Mouse (Mus musculus) cerebral cortex, adult 2 months (tissue): ENCODE results near the gene Pepd.

Experiments
- WGBS: fragments of 180-500 bp; shearing (Covaris S2); methylation state at CpG from one replicate; pipeline ENCODE4 v1.1.7; 2018; 5-methylcytosine and 5-hydroxymethylcytosine counted together

Gene Pepd

GRCm38 (mm10) chr7:34911919-34912897 lies at the start of gene Pepd:
Gene Pepd, plus strand, starts transcription at chr7:34912379.
- WGBS, result 7% methylated on average over 44 of the region's 44 CpGs

DNA sequence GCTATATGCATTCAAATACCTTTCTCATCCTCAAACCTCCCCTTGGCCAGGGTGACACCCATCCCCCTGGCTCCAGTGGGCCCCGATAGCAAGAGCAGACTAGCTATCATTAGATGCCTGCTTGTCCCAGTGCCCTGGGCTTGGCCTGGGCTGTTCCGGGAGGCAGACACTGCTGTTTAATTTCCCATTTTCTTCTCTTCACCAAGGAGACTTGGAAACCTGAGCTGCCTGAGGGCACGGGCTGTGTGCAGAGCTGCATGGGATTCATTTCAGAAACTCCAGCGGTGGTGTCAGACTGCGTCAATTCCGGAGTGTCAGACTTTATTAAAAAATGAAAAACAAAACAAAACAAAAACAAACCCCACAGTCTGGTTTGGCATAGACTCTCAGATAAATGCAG lies 44.9 kb upstream of the Pepd start:
- WGBS, result 77% methylated on average over 6 of the region's 6 CpGs

DNA sequence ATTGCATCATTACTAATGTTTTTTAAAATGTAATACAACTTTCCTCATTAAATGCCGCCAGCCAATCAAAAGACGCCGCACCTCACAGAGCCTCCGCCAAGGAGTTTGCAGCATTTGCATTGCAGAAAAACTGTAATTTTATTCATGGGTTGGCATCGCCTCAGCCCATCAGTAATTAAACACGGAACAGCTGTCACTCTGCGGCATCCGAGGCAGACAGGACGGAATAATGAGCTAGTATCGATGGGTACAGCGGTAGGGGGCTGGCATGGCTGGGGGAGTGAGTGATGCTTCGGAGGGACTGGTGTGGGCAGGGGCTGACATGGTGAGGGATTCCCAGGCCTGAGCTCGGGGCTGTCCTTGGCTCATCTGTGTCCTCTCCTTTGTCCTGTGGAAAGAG lies 42.5 kb upstream of the Pepd start:
- 25% methylated on average over 13 of the region's 13 CpGs for WGBS

- 70% methylated on average over 7 of the region's 7 CpGs for WGBS
Measured at GRCm38 (mm10) chr7:34876787-34877186, 35.4 kb upstream of the Pepd start.

DNA sequence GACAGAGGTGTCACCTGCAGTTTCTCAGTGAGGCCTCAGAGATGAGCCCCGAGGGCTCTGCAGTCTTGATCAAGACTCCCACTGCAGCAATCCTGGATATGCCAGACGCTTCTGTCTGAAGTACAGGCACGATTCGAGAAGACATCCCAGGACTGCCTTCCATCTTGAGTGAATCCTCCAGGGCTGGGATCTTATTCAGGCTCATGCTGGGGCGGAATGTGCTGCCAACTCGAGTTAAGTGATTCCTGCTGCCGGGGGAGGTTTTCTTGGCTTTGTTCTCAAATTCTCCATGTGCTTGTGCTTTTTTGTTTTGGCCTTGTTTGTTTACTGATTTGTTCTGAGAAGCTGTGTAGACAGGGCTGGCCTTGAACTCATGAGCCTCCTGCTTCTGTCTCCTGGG lies 34.4 kb upstream of the Pepd start:
- WGBS, result 34% methylated on average over 7 of the region's 7 CpGs

GRCm38 (mm10) chr7:34888441-34888840 lies 23.7 kb upstream of the Pepd start:
- WGBS, result 81% methylated on average over 6 of the region's 6 CpGs

GRCm38 (mm10) chr7:34888891-34889290 lies 23.3 kb upstream of the Pepd start:
- 52% methylated on average over 12 of the region's 12 CpGs for WGBS

DNA sequence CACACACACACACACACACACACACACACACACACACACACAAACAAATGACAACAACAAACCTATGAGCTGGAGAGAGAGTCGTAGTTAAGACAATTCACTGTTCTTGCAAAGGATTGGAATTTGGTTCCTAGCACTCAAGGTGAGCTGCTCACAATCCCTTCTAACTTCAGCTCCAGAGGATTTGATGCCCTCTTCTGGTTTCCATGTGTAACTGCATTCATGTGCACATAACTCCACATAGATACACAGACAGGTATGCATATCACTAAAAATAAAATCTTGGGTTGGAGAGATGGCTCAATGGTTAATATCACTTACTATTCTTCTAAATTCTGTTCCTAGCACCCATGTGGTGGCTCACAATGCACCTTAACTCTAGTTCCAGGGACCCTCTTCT lies 19.3 kb upstream of the Pepd start:
- 96% methylated on average over 1 of the region's 1 CpGs for WGBS

- 69% methylated on average over 4 of the region's 4 CpGs for WGBS
Measured at GRCm38 (mm10) chr7:34896461-34896860, 15.7 kb upstream of the Pepd start.

GRCm38 (mm10) chr7:34897058-34897457 lies 15.1 kb upstream of the Pepd start:
- 12% methylated on average over 1 of the region's 1 CpGs for WGBS

DNA sequence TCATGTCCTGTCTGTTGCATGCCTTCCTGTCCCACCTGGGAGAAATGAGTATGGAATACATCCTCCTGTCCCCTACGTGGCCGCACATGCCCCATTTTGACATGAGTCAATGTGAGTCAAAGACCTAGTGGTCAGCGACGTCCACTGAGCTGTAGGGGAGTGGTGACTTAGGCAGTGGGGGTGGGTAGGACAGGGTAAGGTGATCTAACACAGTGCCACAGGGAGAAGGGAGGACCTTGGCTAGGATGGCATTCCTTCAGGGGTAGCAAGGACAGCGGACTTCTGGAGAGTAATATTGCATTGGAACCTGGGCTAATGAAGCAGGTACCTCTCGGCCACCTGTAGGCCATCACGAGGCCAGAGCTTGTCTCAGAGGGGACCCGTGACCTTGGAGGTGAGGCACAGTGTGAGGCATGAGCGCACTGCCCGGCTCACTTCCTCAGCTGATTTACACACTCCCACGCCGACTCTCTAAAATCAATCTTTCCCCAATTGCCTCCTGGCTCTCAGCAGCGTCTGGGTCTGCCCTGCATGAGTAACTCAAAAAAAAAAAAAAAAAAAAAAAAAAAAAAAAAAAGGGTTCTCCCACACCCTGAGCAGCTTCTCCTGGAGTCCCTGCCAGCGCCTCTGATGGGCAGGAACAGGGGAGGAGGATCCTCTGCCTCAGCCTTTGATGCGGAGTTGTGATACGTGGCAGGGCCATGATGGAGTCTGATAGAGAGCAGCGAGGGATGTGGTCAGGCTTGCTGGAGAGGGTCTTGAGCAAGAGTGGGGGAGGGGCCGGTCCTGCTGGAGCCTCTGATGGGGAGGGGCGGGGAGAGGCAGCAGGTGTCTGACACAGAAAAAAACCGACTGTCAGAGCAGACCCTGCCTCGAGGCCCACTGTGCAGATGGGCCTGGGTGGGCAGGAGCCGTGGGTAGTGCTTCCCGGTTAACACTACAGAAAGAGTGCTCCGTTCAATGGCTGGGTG lies 1.8 kb upstream of the Pepd start:
- WGBS, result 41% methylated on average over 24 of the region's 24 CpGs

DNA sequence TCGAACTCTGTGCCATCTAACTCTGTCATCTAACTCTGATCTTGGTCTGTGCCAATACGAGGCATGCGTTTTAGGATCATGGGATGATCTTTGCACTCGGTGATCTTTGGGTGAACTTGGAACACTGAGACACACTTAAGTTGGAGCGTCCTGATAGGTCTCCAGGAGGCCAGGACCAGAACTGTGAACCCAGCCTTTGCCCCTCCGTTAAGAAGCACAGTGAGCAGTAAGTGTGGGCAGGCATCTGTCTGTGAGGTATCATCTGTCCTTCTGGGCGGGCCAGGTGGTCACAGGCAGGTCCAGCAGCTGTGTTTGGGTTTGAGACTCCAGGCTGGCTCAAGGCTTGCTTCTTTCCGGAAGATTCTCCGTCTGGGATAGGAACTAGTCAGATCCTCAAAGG lies 1.8 kb downstream of the Pepd start:
- WGBS, result 96% methylated on average over 9 of the region's 9 CpGs

- WGBS, result 93% methylated on average over 5 of the region's 5 CpGs
Measured at GRCm38 (mm10) chr7:34915555-34915954, 3.4 kb downstream of the Pepd start.

- 81% methylated on average over 6 of the region's 6 CpGs for WGBS
Measured at GRCm38 (mm10) chr7:34917558-34917957, 5.4 kb downstream of the Pepd start.

- 90% methylated on average over 4 of the region's 4 CpGs for WGBS
Measured at GRCm38 (mm10) chr7:34917998-34918397, 5.8 kb downstream of the Pepd start.

- 84% methylated on average over 8 of the region's 8 CpGs for WGBS
Measured at GRCm38 (mm10) chr7:34918416-34918815, 6.2 kb downstream of the Pepd start.

- WGBS, result 86% methylated on average over 5 of the region's 5 CpGs
Measured at GRCm38 (mm10) chr7:34919054-34919453, 6.9 kb downstream of the Pepd start.

- 64% methylated on average over 5 of the region's 5 CpGs for WGBS
Measured at GRCm38 (mm10) chr7:34919809-34920208, 7.6 kb downstream of the Pepd start.

- 56% methylated on average over 5 of the region's 5 CpGs for WGBS
Measured at GRCm38 (mm10) chr7:34925208-34925607, 13.0 kb downstream of the Pepd start.

GRCm38 (mm10) chr7:34925956-34926355 lies 13.8 kb downstream of the Pepd start:
- 92% methylated on average over 7 of the region's 7 CpGs for WGBS

DNA sequence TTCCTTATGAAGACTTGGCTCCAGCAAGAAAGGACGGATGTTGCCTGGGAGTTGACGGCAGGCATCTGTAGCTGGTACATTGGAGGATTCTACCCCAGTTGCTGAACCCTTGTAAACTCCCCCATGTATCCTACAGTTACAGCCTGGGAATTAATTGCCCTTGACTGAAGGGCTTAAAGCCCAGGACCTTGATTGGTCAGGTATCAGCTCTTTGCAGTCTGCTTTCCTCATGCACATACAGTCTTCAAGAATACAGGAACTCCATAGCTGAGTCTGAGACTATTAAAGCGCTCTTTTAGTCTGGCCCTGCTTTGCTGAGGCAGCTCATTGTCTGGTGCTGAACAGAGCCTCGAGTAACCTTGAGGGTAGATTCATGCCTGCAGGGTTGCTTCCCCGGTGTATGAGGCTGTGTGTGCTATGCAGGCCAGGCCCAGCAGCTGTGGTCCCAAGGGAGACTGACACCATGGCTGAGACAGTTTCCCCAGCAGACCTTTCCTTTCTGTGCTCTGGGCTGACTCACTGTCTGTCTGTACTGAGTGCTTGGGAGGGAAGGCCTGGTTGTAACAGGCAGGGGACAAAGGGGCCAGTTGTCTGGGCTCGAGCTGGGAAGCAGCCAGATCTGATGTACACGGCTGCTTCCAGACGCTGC lies 17.6 kb downstream of the Pepd start:
- 63% methylated on average over 8 of the region's 8 CpGs for WGBS

DNA sequence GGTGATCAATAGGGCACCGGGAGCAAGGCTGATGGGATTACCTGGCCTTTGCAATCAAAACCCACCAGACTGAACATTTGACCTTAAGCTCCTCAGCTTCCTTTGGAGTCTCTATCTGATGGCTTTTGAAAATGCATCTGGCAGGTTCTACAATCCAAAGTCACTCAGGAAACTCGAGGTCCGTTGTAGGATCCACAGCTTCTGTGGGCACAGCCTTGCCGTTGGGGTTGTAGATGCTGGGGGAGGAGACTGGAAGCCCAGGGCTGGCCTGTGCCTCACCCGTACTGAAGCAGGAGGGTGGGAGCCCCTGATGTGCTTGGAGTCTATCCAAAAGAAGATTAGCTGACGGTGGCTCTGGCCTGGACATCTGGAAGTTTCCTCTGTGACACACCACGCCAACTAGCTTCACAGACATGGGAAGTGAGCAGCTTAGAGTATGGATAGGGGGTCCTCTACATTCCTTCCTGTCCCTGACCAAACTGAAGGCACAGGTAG lies 18.1 kb downstream of the Pepd start:
- WGBS, result 68% methylated on average over 7 of the region's 7 CpGs
